Mouse (Mus musculus) CH12.LX (cell line): Measurements from ENCODE around the gene Senp7.

ENCODE experiments used
- CTCF ChIP-seq, 2 experiments: IDR thresholded peaks in 1 of 2; conservative IDR thresholded peaks in 1 of 2; 2 replicates each; pipeline ENCODE4 v1.5.1; 2011 to 2012; ENCODE audit warnings: low read depth in 2 of 2, low read length in 2 of 2, improper control_type of control experiment in 1 of 2, inconsistent platforms in 1 of 2, mild to moderate bottlenecking in 1 of 2, moderate library complexity in 1 of 2
- JUN ChIP-seq: IDR thresholded peaks from 2 replicates; pipeline ENCODE4 v1.6.1; 2011; ENCODE audit warnings: low read depth, mild to moderate bottlenecking, low read length, improper control_type of control experiment, moderate library complexity; ENCODE audit not compliant: insufficient read depth
- MEF2A ChIP-seq: IDR thresholded peaks from 2 replicates; pipeline ENCODE4 v1.6.1; 2014; ENCODE audit warnings: low read depth, mild to moderate bottlenecking, inconsistent platforms, low read length, improper control_type of control experiment, borderline replicate concordance
- MXI1 ChIP-seq: IDR thresholded peaks from 2 replicates; pipeline ENCODE4 v1.6.1; 2011; ENCODE audit warnings: mild to moderate bottlenecking, low read depth, low read length, improper control_type of control experiment
- NRF1 ChIP-seq: IDR thresholded peaks from 2 replicates; pipeline ENCODE4 v1.6.1; 2014; ENCODE audit warnings: low read depth, mild to moderate bottlenecking, inconsistent platforms, low read length, improper control_type of control experiment, moderate library complexity
- POLR2A ChIP-seq: IDR thresholded peaks from 2 replicates; pipeline ENCODE4 v1.6.1; 2011; ENCODE audit warnings: low read depth, mild to moderate bottlenecking, improper control_type of control experiment, low read length

GRCm38 (mm10) chr16:56055911-56056310 lies 7.8 kb downstream of the Senp7 start:
- TF ChIP-seq POLR2A: no peak
- TF ChIP-seq CTCF (conservative IDR thresholded peaks at IDR 0.05 in 1 of 2, IDR thresholded peaks at IDR 0.05 in 1 of 2; ENCODE audit: low read depth in 2 of 2, low read length in 2 of 2): no peak
- no peak for TF ChIP-seq MEF2A
- no peak for TF ChIP-seq MXI1
- no peak for TF ChIP-seq JUN
- TF ChIP-seq NRF1: no peak
